Mouse (Mus musculus) urinary bladder, adult 2 months (tissue): Measurements from ENCODE around the gene Rhox11. TPM values are rescaled to one million over a fixed set of nuclear protein-coding genes. Genes with fewer than 3 reads are reported as not detected.
"Not testable (repeated sequence)": the region's sequence is repeated elsewhere in the genome, so short reads cannot be mapped to it uniquely, and the experiment has no call there.

Source experiments
- DNase-seq: peaks from one replicate; pipeline ENCODE4 v3.0.0; 2022; ENCODE audit warnings: low spot score
- polyA plus RNA-seq: library from polyadenylated mRNA; depleted of rRNA; stranded (reverse); fragments of >200 nt; gene quantifications from 2 replicates; pipeline ENCODE4 v1.2.3, GENCODE M21; 2012; rRNA removed

Gene Rhox11
- polyA plus RNA-seq = not detected in 2 replicates

GRCm38 (mm10) chrX:38085041-38085440 is at the start of gene Rhox11:
Gene Rhox11, minus strand, starts transcription at chrX:38085141.
- no peak for DNase-seq

- DNase-seq = no peak
Observed at GRCm38 (mm10) chrX:38121478-38121877, 36.5 kb upstream of the Rhox11 start.

- no peak for DNase-seq
Observed at GRCm38 (mm10) chrX:38120982-38121381, 36.0 kb upstream of the Rhox11 start, which contains the start of gene Rhox13. Gene Rhox13, plus strand, starts transcription at chrX:38121219.

GRCm38 (mm10) chrX:38110807-38111206 is 25.9 kb upstream of the Rhox11 start, which contains the start of gene Rhox12:
Gene Rhox12, minus strand, starts transcription at chrX:38110907.
- no peak for DNase-seq

- DNase-seq = peak; percentile 25
Observed at GRCm38 (mm10) chrX:38084226-38084625, 715 bp downstream of the Rhox11 start.

GRCm38 (mm10) chrX:38066175-38066574 is 18.8 kb downstream of the Rhox11 start, which contains the start of gene Rhox10:
Gene Rhox10, plus strand, starts transcription at chrX:38066475.
- DNase-seq = no peak

- DNase-seq = no peak
Observed at GRCm38 (mm10) chrX:38061544-38061943, 23.4 kb downstream of the Rhox11 start.

GRCm38 (mm10) chrX:38043014-38043413 is 41.9 kb downstream of the Rhox11 start, which contains the start of gene Btg1-ps2:
Gene Btg1-ps2, minus strand, starts transcription at chrX:38043114.
- DNase-seq = not testable (repeated sequence)

- no peak for DNase-seq
Observed at GRCm38 (mm10) chrX:38039666-38040065, 45.3 kb downstream of the Rhox11 start.

GRCm38 (mm10) chrX:38033841-38034240 is 51.1 kb downstream of the Rhox11 start:
- no peak for DNase-seq

Other genes starting within 250 kb of the Rhox11 start
- gene Rhox8, start 206.2 kb downstream of the Rhox11 start, polyA plus RNA-seq = 0.09 TPM in 1 of 2 replicates, not detected in the other
- gene Rhox7b, start 187.9 kb downstream of the Rhox11 start, polyA plus RNA-seq = 0.06 and 0.10 TPM in 2 replicates
- gene Rhox9, start 183.4 kb downstream of the Rhox11 start, polyA plus RNA-seq = not detected in 2 replicates
- not detected in 2 replicates for gene Btg1-ps1, start 66.3 kb downstream of the Rhox11 start, polyA plus RNA-seq
- not detected in 2 replicates for gene Btg1-ps2, start 42.0 kb downstream of the Rhox11 start, polyA plus RNA-seq
- not detected in 2 replicates for gene Rhox10, start 18.7 kb downstream of the Rhox11 start, polyA plus RNA-seq
- not detected in 2 replicates for gene Rhox12, start 25.8 kb upstream of the Rhox11 start, polyA plus RNA-seq
- gene Rhox13, start 36.1 kb upstream of the Rhox11 start, polyA plus RNA-seq = not detected in 2 replicates
- gene Zbtb33, start 104.7 kb upstream of the Rhox11 start, polyA plus RNA-seq = 8.6 and 8.9 TPM in 2 replicates
- gene Tmem255a, start 167.3 kb upstream of the Rhox11 start, polyA plus RNA-seq = 5.6 and 6.0 TPM in 2 replicates
- gene Atp1b4, start 231.0 kb upstream of the Rhox11 start, polyA plus RNA-seq = not detected in 2 replicates